Mouse (Mus musculus) ovary, postnatal 10 days (tissue): ENCODE data around the gene Cadm2.

Experiments used
- DNase-seq: peaks from one replicate; pipeline ENCODE4 v3.0.0; 2022; ENCODE audit warnings: low spot score

The Cadm2 gene

DNA sequence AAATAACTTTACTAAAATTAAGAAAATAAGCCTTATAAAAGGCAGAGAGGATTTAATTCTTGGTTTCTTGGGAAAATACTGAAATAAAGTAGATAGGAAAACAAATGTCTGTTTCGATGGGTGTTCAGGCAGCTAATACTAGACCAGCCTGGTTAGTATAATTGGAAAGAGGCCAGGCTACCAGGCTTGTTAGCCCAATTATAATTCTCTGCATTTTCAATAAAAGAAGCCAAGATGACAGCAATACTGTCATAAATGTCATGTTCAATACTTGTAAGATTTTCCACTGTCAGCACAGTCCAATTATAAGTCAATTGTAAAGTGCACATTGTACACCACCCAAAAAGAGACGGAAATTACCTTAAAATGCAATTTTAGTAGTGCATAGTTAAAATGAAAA, 664.8 kb downstream of the Cadm2 start:
- no peak for DNase-seq

DNA sequence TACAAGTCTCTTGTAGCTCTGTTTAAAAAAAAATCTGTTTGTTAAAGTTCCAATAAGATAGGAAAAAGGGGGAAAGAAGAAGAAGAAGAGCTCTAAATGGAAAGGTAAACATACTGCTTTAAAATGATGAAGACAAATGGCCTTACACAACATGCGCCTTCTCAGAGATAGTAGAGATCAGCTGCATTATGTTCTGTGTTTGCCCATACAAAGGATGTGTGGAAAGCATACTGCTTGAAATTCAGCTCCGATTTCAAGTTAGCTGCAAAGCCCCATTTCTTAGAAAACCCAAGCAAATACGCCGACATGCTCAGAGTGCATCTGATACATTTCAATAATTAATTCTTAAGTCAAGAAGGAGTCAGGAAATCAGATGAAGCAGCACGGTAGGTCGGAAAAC, 684.4 kb downstream of the Cadm2 start:
- no peak for DNase-seq

DNA sequence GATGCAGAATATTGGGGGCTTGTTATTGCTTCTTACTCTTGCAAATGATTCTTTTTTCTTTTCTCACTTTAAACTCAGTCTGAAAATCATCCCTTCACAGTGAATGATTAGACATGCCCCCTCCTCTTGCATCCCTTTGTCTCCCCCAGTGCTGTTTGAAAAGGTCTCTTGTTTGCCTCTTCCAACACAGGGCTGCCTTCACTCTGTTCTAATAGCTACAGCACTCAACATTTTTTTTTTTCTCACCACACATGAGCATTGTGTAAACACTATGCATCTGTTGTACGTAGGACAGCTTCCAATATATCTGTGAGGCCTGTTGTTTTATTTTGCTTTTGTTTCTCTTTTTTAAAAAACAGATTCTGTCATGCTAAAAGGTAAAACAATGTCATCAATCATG, 695.2 kb downstream of the Cadm2 start:
- DNase-seq, result no peak

GRCm38 (mm10) chr16:66922753-66923152, 698.0 kb downstream of the Cadm2 start:
- DNase-seq, result no peak

GRCm38 (mm10) chr16:66921414-66921915, 699.2 kb downstream of the Cadm2 start:
- no peak for DNase-seq

- DNase-seq, result no peak
These were observed 700.8 kb downstream of the Cadm2 start for GRCm38 (mm10) chr16:66919889-66920402.

DNA sequence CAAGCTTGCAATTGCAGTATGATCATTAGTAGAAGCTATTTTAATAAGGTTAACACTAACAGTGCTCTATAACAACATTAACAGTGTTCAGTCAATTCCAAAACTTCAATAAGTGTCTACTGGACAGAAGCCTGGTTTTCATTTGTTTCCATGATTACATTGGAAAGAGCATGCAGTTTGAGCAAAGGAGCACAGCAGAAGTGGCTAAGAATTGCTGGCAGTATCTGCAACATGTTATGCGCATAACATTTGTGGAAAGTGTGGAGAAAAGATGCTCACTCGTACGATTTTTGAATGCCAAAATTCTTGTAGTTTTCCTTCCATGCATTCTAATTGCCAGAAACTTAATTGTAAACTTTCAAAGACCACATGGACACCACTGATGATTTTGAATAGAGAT, 718.9 kb downstream of the Cadm2 start:
- no peak for DNase-seq

- DNase-seq, result no peak
These were observed 720.0 kb downstream of the Cadm2 start for GRCm38 (mm10) chr16:66900664-66901063.

GRCm38 (mm10) chr16:66892359-66892758, 728.3 kb downstream of the Cadm2 start:
- DNase-seq, result no peak

DNA sequence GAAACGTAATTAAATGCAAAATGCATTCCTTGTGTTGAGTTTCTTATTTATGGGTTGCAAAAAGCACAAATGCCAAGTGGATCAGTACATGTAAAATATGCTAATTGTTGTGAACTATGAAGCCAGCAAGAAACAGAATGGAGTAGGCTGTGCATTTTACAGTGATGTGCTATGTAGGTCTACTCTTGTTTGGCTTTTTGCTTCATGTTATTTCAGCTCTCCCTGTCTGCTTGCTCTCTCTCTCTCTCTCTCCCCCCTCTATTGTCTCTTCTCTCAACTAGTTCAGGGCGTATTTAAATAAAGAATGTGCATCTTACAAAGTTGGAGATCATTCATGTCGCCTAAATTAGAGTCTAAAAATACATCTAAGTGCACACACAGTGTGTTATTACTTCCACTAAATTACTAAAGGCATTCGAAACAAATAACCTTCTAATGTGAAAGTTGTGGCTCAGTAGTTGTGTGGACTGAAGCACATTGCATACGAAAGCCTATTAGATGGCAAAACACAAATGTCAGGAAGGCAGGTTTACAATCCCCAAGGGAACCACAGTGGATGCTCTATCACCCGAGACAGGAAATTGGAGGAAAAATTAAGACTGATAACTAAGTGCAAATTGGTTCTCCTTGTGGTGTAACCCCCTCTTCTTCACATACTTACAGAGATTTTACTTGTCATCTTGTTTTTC, 729.0 kb downstream of the Cadm2 start:
- no peak for DNase-seq

DNA sequence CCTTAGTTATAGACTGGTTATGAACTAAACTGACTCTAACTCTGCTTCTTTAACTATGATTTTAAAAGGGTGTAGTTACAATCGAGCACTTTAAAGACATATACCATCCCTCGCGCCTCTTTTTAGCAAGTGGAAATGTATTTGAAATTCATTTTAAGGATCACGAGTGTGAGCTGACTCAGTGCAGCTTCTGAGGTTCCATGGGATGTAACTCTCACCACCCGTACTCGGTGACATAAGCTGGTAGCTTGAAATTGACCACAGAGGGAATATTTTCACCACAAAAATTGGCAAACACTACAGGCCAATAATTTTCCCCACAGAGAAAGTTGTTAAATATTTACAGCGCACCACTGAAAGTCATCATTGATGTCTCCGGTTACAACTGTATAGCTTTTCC, 730.8 kb downstream of the Cadm2 start:
- no peak for DNase-seq

- DNase-seq, result no peak
These were observed 738.1 kb downstream of the Cadm2 start for GRCm38 (mm10) chr16:66882597-66882996.

DNA sequence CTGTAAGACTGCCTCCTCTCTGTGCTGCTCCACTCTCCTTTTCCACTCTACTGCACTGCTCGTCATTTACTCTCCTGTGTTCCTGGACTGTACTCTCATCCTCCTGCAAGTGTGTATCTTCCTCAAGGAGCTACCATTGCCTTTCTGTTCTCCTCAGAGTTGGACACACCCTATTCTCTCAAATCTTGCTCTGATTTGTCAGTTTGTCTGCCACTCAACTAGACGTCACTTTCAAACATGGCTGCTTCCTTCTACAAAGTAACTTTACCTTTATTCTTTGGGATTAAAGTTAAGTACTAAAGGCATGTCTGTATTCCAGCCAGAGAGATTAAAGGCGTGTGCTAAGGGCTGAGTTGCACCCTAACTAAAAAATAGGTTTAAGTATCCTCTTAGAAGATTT, 749.5 kb downstream of the Cadm2 start:
- DNase-seq, result no peak

- DNase-seq, result no peak
These were observed 769.7 kb downstream of the Cadm2 start for GRCm38 (mm10) chr16:66851047-66851446.

- no peak for DNase-seq
These were observed 795.8 kb downstream of the Cadm2 start for GRCm38 (mm10) chr16:66824866-66825265.

GRCm38 (mm10) chr16:66811495-66811894, 809.2 kb downstream of the Cadm2 start:
- no peak for DNase-seq

- no peak for DNase-seq
These were observed 822.5 kb downstream of the Cadm2 start for GRCm38 (mm10) chr16:66798204-66798603.

- DNase-seq, result no peak
These were observed 827.6 kb downstream of the Cadm2 start for GRCm38 (mm10) chr16:66793067-66793466.

GRCm38 (mm10) chr16:66771883-66772282, 848.8 kb downstream of the Cadm2 start:
- no peak for DNase-seq

GRCm38 (mm10) chr16:66769545-66769944, 851.2 kb downstream of the Cadm2 start:
- no peak for DNase-seq

- DNase-seq, result no peak
These were observed 851.9 kb downstream of the Cadm2 start for GRCm38 (mm10) chr16:66768684-66769389.

DNA sequence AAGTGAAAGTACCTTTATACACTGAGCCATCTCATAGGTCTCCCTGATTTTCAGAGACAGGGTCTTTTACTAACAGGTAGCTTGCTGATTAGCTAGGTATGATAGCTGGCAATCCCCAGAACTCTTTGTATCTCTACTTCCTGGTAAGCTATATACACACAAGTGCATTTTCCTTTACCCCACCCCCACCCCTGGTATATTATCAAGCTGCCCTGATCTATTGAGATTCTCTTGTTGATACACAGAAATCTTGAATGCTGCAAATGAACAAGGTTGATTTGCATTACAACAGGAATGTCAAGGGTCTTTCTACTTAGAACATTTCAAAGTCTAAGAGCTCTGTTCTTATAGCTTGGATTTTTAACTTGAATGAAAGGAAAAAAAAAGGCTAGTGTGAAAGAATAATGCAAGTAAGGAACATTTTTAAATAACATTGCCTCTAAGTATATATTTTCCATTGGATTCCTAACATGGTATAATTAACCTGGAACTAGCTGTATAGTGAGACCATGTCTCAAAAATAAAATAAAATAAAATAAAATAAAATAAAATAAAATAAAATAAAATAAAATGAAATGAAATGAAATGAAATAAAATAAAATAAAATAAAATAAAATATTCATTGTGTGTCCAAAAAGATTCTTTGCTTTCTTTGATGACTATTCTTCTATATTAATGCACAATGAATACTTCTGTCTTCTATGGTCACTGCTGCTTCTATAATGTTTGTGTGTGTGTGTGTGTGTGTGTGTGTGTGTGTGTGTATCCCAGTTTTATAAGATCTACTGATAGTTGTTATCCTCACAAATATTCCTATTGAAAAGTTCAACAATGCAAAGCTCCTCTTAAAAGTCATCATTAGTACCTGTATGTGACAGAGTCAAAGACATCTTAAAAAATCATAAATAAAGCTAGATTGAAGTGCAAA, 858.9 kb downstream of the Cadm2 start:
- no peak for DNase-seq
